Mouse (Mus musculus): ENCODE measurements at regions not wholly inside any gene's neighbourhood (a gene's known extent, or its start where the extent isn't known, plus 50 kb on each side); places are given as distances from the start of the nearest gene placed in this dataset.

GRCm38 (mm10) chr17:3962176-3962575 is 266.1 kb upstream of the Nox3 start:
- Histone ChIP-seq H3K9ac (ENCODE audit: low read length) (no peak overlapping the region), H3K9me3 (ENCODE audit: control insufficient read depth, low read length) (no peaks in the 10 kb centered on the region), H3K36me3 (ENCODE audit: control insufficient read depth, insufficient read depth, low read length) (no peaks in the 10 kb centered on the region), H3K4me2 (ENCODE audit: low read length) (no peak overlapping the region), H3K4me1 (replicated peaks; ENCODE audit: control insufficient read depth, insufficient read depth, low read length) (no peaks in the 10 kb centered on the region), H3K27me3 (replicated peaks; ENCODE audit: control insufficient read depth, insufficient read depth, low read length) (no peaks in the 10 kb centered on the region), H3K27ac (ENCODE audit: low read depth) (no peak overlapping the region), H3K4me3 (ENCODE audit: low read depth, low read length) (no peak overlapping the region)
- whole genome bisulfite sequencing, result 80% methylated on average over 3 of the region's 3 CpGs
- ATAC-seq (replicated peaks; ENCODE audit: low FRiP score, low TSS enrichment, low read depth) (no peak), DNase-seq (ENCODE audit: low spot score) (no peak)

DNA sequence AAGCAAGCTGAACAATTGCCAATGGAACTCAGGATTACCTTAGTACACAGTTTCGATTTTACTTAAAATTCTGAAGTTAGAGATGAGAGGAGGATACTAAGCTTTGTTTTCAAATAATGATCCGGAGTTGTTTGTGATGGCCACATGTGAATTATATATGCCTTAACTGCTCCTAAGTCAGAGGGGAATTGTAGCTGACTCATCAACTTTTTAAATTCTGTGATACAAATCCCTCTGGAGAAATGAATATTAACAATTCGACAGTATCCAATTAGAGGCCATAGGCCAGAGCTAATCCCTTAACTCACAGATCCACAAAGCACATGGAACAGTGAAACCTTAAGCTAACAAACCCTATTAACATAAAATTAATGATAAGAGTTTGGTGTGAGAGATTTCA is 250.5 kb upstream of the Nox3 start:
- H3K9ac ChIP-seq (ENCODE audit: low read length), result no peak overlapping the region

GRCm38 (mm10) chr17:3936361-3936760 is 240.3 kb upstream of the Nox3 start:
- no peaks in the 10 kb centered on the region for H3K36me3 ChIP-seq (ENCODE audit: control insufficient read depth, insufficient read depth, low read length)
- H3K4me2 ChIP-seq (ENCODE audit: low read length), result no peak overlapping the region
- no peaks in the 10 kb centered on the region for H3K27me3 ChIP-seq (replicated peaks; ENCODE audit: control insufficient read depth, insufficient read depth, low read length)
- WGBS, result 84% methylated on average over 4 of the region's 4 CpGs
- no peaks in the 10 kb centered on the region for H3K4me1 ChIP-seq (replicated peaks; ENCODE audit: control insufficient read depth, insufficient read depth, low read length)
- H3K4me3 ChIP-seq (ENCODE audit: low read depth, low read length), result no peak overlapping the region
- H3K9ac ChIP-seq (ENCODE audit: low read length), result no peak overlapping the region
- DNase-seq (ENCODE audit: low spot score), result no peak
- no peak overlapping the region for H3K27ac ChIP-seq (ENCODE audit: low read depth)
- ATAC-seq (replicated peaks; ENCODE audit: low FRiP score, low TSS enrichment, low read depth), result no peak
- H3K9me3 ChIP-seq (ENCODE audit: control insufficient read depth, low read length), result no peaks in the 10 kb centered on the region

More for the DNA sequence above, 250.5 kb upstream of the Nox3 start:
- WGBS, result 91% methylated on average over 3 of the region's 3 CpGs
- no peak overlapping the region for H3K4me2 ChIP-seq (ENCODE audit: low read length)
- H3K4me1 ChIP-seq (replicated peaks; ENCODE audit: control insufficient read depth, insufficient read depth, low read length), result no peaks in the 10 kb centered on the region
- no peaks in the 10 kb centered on the region for H3K27me3 ChIP-seq (replicated peaks; ENCODE audit: control insufficient read depth, insufficient read depth, low read length)
- DNase-seq (ENCODE audit: low spot score) (no peak), ATAC-seq (replicated peaks; ENCODE audit: low FRiP score, low TSS enrichment, low read depth) (no peak)
- H3K9me3 ChIP-seq (ENCODE audit: control insufficient read depth, low read length), result no peaks in the 10 kb centered on the region
- no peak overlapping the region for H3K27ac ChIP-seq (ENCODE audit: low read depth)
- H3K4me3 ChIP-seq (ENCODE audit: low read depth, low read length), result no peak overlapping the region
- H3K36me3 ChIP-seq (ENCODE audit: control insufficient read depth, insufficient read depth, low read length), result no peaks in the 10 kb centered on the region

DNA sequence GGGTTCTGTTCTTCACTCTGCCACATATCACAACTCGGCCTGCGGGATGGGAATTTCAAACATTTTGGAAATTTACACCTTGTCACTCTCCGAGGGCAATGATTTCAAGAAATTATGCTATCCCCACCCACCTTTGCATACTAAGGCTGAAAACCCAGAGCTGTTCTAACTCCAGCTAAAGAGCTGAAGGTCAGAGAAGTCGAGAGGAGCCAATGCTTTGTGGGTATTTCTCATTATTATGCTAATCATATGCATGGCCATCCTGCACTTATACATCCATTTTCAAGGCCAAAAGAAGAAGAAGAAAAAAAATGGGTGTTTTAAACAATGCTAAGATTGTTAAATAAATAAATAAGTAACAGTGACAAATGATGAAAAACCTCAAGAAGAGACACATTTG is 237.1 kb upstream of the Nox3 start:
- no peak overlapping the region for H3K27ac ChIP-seq (ENCODE audit: low read depth)
- WGBS, result 49% methylated on average over 4 of the region's 4 CpGs
- no peaks in the 10 kb centered on the region for H3K36me3 ChIP-seq (ENCODE audit: control insufficient read depth, insufficient read depth, low read length)
- ATAC-seq (replicated peaks; ENCODE audit: low FRiP score, low TSS enrichment, low read depth), result no peak
- H3K4me1 ChIP-seq (replicated peaks; ENCODE audit: control insufficient read depth, insufficient read depth, low read length), result no peaks in the 10 kb centered on the region
- no peaks in the 10 kb centered on the region for H3K27me3 ChIP-seq (replicated peaks; ENCODE audit: control insufficient read depth, insufficient read depth, low read length)
- no peak overlapping the region for H3K4me3 ChIP-seq (ENCODE audit: low read depth, low read length)
- no peaks in the 10 kb centered on the region for H3K9me3 ChIP-seq (ENCODE audit: control insufficient read depth, low read length)
- H3K9ac ChIP-seq (ENCODE audit: low read length), result no peak overlapping the region
- no peak for DNase-seq (ENCODE audit: low spot score)
- H3K4me2 ChIP-seq (ENCODE audit: low read length), result no peak overlapping the region

- H3K9ac ChIP-seq (ENCODE audit: low read length), result no peak overlapping the region
- DNase-seq (ENCODE audit: low spot score), result no peak
Observed at GRCm38 (mm10) chr17:3932071-3932470, 236.0 kb upstream of the Nox3 start.

GRCm38 (mm10) chr17:3927106-3927505 is 231.0 kb upstream of the Nox3 start:
- Histone ChIP-seq H3K9me3 (ENCODE audit: control insufficient read depth, low read length) (no peaks in the 10 kb centered on the region), H3K27ac (ENCODE audit: low read depth) (no peak overlapping the region), H3K36me3 (ENCODE audit: control insufficient read depth, insufficient read depth, low read length) (no peaks in the 10 kb centered on the region), H3K4me2 (ENCODE audit: low read length) (no peak overlapping the region), H3K9ac (ENCODE audit: low read length) (no peak overlapping the region), H3K27me3 (replicated peaks; ENCODE audit: control insufficient read depth, insufficient read depth, low read length) (no peaks in the 10 kb centered on the region), H3K4me3 (ENCODE audit: low read depth, low read length) (no peak overlapping the region), H3K4me1 (replicated peaks; ENCODE audit: control insufficient read depth, insufficient read depth, low read length) (no peaks in the 10 kb centered on the region)
- ATAC-seq (replicated peaks; ENCODE audit: low FRiP score, low TSS enrichment, low read depth) (no peak), DNase-seq (ENCODE audit: low spot score) (no peak)
- WGBS, result 84% methylated on average over 4 of the region's 4 CpGs

More at GRCm38 (mm10) chr17:3932071-3932470, 236.0 kb upstream of the Nox3 start:
- no peak overlapping the region for H3K27ac ChIP-seq (ENCODE audit: low read depth)
- H3K4me1 ChIP-seq (replicated peaks; ENCODE audit: control insufficient read depth, insufficient read depth, low read length), result no peaks in the 10 kb centered on the region
- H3K4me3 ChIP-seq (ENCODE audit: low read depth, low read length), result no peak overlapping the region
- no peak overlapping the region for H3K4me2 ChIP-seq (ENCODE audit: low read length)
- ATAC-seq (replicated peaks; ENCODE audit: low FRiP score, low TSS enrichment, low read depth), result no peak
- no peaks in the 10 kb centered on the region for H3K9me3 ChIP-seq (ENCODE audit: control insufficient read depth, low read length)
- H3K36me3 ChIP-seq (ENCODE audit: control insufficient read depth, insufficient read depth, low read length), result no peaks in the 10 kb centered on the region
- no peaks in the 10 kb centered on the region for H3K27me3 ChIP-seq (replicated peaks; ENCODE audit: control insufficient read depth, insufficient read depth, low read length)
- 74% methylated on average over 5 of the region's 5 CpGs for WGBS

DNA sequence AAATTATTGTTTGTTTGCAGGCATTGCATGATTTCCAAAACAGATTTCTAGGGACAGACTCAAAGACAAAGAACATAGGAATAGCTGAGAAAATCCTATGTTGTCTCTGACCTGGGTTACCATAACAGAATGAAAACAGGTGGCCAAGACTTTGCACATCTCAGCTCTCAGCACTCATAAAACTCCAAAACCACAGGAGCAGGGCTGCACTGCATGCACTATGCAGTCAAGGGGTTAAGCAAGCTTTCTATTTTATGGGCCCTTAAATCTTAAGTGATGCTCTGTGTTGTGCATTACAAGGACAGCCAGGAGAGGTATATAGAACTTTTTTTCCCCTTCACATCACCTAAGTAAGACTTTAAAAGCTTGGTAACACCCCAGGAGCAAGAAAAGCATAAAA is 224.2 kb upstream of the Nox3 start:
- Histone ChIP-seq H3K9me3 (ENCODE audit: control insufficient read depth, low read length) (no peaks in the 10 kb centered on the region), H3K36me3 (ENCODE audit: control insufficient read depth, insufficient read depth, low read length) (no peaks in the 10 kb centered on the region), H3K4me1 (replicated peaks; ENCODE audit: control insufficient read depth, insufficient read depth, low read length) (no peaks in the 10 kb centered on the region), H3K4me2 (ENCODE audit: low read length) (no peak overlapping the region), H3K4me3 (ENCODE audit: low read depth, low read length) (no peak overlapping the region), H3K9ac (ENCODE audit: low read length) (no peak overlapping the region), H3K27ac (ENCODE audit: low read depth) (no peak overlapping the region), H3K27me3 (replicated peaks; ENCODE audit: control insufficient read depth, insufficient read depth, low read length) (no peaks in the 10 kb centered on the region)
- DNase-seq (ENCODE audit: low spot score), result no peak
- no peak for ATAC-seq (replicated peaks; ENCODE audit: low FRiP score, low TSS enrichment, low read depth)

- Histone ChIP-seq H3K4me2 (ENCODE audit: low read length) (no peak overlapping the region), H3K4me3 (ENCODE audit: low read depth, low read length) (no peak overlapping the region), H3K27ac (ENCODE audit: low read depth) (no peak overlapping the region), H3K4me1 (replicated peaks; ENCODE audit: control insufficient read depth, insufficient read depth, low read length) (no peaks in the 10 kb centered on the region), H3K9me3 (ENCODE audit: control insufficient read depth, low read length) (no peaks in the 10 kb centered on the region), H3K36me3 (ENCODE audit: control insufficient read depth, insufficient read depth, low read length) (no peaks in the 10 kb centered on the region), H3K27me3 (replicated peaks; ENCODE audit: control insufficient read depth, insufficient read depth, low read length) (no peaks in the 10 kb centered on the region), H3K9ac (ENCODE audit: low read length) (no peak overlapping the region)
- ATAC-seq (replicated peaks; ENCODE audit: low FRiP score, low TSS enrichment, low read depth) (no peak), DNase-seq (ENCODE audit: low spot score) (no peak)
- 80% methylated on average over 3 of the region's 3 CpGs for WGBS
Observed at GRCm38 (mm10) chr17:3892826-3893225, 196.8 kb upstream of the Nox3 start.

- Histone ChIP-seq H3K4me1 (replicated peaks; ENCODE audit: control insufficient read depth, insufficient read depth, low read length) (no peaks in the 10 kb centered on the region), H3K4me3 (ENCODE audit: low read depth, low read length) (no peak overlapping the region), H3K36me3 (ENCODE audit: control insufficient read depth, insufficient read depth, low read length) (no peaks in the 10 kb centered on the region), H3K9ac (ENCODE audit: low read length) (no peak overlapping the region), H3K4me2 (ENCODE audit: low read length) (no peak overlapping the region), H3K27ac (ENCODE audit: low read depth) (no peak overlapping the region), H3K9me3 (ENCODE audit: control insufficient read depth, low read length) (no peaks in the 10 kb centered on the region), H3K27me3 (replicated peaks; ENCODE audit: control insufficient read depth, insufficient read depth, low read length) (no peaks in the 10 kb centered on the region)
- ATAC-seq (replicated peaks; ENCODE audit: low FRiP score, low TSS enrichment, low read depth), result no peak
- 74% methylated on average over 1 of the region's 1 CpGs for WGBS
- DNase-seq (ENCODE audit: low spot score), result no peak
Observed at GRCm38 (mm10) chr17:3883146-3883545, 187.1 kb upstream of the Nox3 start.

All from intestine, embryonic 14.5 days (tissue).